Mouse (Mus musculus) CD4-positive, CD25-positive, alpha-beta regulatory T cell, adult 9 weeks (primary cell): ENCODE results near the gene L3mbtl2. TPM values are rescaled to one million over a fixed set of nuclear protein-coding genes. Genes with fewer than 3 reads are reported as not detected.

Experiments used
- polyA plus RNA-seq: library from polyadenylated mRNA; unstranded; fragments of 100-300 nt; shearing (Covaris generic); gene quantifications from one replicate; pipeline ENCODE4 v1.2.1, GENCODE M21; 2017

Gene L3mbtl2
- 36.6 TPM for polyA plus RNA-seq

GRCm38 (mm10) chr15:81663697-81664561 is at the start of gene L3mbtl2:
Gene L3mbtl2 (plus strand): TSS chr15:81663889.

GRCm38 (mm10) chr15:81697175-81697574 is 33.5 kb downstream of the L3mbtl2 start, which contains the start of gene Chadl:
Gene Chadl (minus strand): TSS chr15:81697287.

Other genes starting within 250 kb of the L3mbtl2 start
- 382 TPM for gene Rbx1, start 197.6 kb upstream of the L3mbtl2 start, polyA plus RNA-seq
- 32.3 TPM for gene Ep300, start 78.5 kb upstream of the L3mbtl2 start, polyA plus RNA-seq
- 2.0 TPM for gene Chadl, start 33.4 kb downstream of the L3mbtl2 start, polyA plus RNA-seq
- gene Zc3h7b, start 81.2 kb downstream of the L3mbtl2 start, polyA plus RNA-seq = 4.7 TPM
- 80.3 TPM for gene Rangap1, start 81.6 kb downstream of the L3mbtl2 start, polyA plus RNA-seq
- 18.8 TPM for gene Tef, start 138.5 kb downstream of the L3mbtl2 start, polyA plus RNA-seq
- gene Tob2, start 194.9 kb downstream of the L3mbtl2 start, polyA plus RNA-seq = 81.1 TPM
- gene Phf5a, start 208.0 kb downstream of the L3mbtl2 start, polyA plus RNA-seq = 108 TPM
- gene Aco2, start 208.4 kb downstream of the L3mbtl2 start, polyA plus RNA-seq = 149 TPM